Mouse (Mus musculus): ENCODE results near the gene Zfp36l1.
A peak's percentile ranks its signal among the peaks of the same experiment; 100 is the strongest.

The Zfp36l1 gene

DNA sequence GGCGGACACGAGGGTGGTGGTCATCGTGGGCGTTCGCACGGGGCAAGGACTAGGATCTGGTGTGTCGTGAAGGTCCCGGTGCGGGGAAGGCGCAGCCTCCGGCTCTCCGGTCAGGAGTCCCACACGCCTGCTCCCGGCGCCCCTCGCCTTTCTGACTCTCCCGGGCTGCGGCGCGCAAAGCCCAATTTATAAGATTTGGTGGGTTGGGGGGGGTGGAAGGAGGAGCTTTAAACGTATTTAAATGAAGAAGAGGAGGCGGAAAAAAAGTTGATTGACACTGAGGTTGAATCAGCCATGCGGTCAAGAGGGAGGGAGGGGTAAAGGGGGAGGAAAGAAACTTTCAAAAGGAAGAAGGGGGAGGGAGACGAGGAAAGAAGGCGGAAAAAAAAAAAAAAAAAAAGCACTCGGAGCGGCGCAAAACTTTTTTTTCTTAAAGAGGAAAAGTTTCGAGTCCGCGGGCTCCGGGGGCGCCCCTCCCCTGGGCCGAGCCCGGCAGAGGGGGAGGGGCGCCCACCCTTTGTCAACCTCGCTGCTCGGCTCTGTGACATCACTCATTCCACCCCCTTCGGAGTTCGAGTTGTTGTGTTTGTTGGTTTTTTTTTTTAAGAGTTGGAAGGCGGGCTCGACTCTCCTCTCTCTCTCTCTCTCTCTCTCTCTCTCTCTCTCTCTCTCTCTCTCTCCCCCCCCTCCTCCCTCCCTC, at the start of gene Zfp36l1:
Zfp36l1 (minus strand) TSS at position 162 of the 700 bp plus-strand sequence.
- DNase-seq: peak; percentile 97

- DNase-seq: no peak
Measured at GRCm38 (mm10) chr12:80162448-80162847, 49.6 kb upstream of the Zfp36l1 start.

- DNase-seq: no peak
Measured at GRCm38 (mm10) chr12:80157675-80158074, 44.9 kb upstream of the Zfp36l1 start.

DNA sequence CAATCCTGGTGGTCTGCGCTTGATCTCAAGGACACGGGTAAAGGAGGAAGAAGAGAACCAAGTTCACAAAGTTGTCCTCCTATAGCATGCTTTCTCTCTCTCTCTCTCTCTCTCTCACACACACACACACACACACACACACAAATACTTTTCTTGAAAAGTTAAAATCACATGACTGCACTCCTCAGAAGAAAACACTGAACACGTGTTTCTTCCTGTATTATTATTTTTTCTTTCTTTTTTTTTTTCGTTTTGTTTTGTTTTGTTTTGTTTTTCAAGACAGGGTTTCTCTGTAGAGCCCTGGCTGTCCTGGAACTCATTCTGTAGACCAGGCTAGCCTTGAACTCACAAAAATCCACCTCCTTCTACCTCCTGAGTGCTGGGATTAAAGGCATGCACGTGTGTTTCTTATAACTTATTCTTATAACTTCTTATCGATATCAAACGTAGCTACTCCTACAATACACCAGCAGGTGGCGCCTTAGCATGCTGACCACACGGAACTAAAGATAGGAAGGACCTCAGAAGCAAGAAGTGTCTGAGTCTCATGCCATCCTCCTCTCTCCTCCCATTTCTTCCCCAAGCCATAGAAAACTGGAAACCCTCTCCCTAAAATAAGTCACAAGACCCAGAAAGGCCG, 41.0 kb upstream of the Zfp36l1 start:
- DNase-seq: peak; percentile 57

GRCm38 (mm10) chr12:80153078-80153477, 40.3 kb upstream of the Zfp36l1 start:
- DNase-seq: no peak

GRCm38 (mm10) chr12:80151821-80152220, 39.0 kb upstream of the Zfp36l1 start:
- DNase-seq: no peak

- DNase-seq: peak; percentile 47
Measured at GRCm38 (mm10) chr12:80150624-80151023, 37.8 kb upstream of the Zfp36l1 start.

- no peak for DNase-seq
Measured at GRCm38 (mm10) chr12:80147563-80148214, 34.9 kb upstream of the Zfp36l1 start.

DNA sequence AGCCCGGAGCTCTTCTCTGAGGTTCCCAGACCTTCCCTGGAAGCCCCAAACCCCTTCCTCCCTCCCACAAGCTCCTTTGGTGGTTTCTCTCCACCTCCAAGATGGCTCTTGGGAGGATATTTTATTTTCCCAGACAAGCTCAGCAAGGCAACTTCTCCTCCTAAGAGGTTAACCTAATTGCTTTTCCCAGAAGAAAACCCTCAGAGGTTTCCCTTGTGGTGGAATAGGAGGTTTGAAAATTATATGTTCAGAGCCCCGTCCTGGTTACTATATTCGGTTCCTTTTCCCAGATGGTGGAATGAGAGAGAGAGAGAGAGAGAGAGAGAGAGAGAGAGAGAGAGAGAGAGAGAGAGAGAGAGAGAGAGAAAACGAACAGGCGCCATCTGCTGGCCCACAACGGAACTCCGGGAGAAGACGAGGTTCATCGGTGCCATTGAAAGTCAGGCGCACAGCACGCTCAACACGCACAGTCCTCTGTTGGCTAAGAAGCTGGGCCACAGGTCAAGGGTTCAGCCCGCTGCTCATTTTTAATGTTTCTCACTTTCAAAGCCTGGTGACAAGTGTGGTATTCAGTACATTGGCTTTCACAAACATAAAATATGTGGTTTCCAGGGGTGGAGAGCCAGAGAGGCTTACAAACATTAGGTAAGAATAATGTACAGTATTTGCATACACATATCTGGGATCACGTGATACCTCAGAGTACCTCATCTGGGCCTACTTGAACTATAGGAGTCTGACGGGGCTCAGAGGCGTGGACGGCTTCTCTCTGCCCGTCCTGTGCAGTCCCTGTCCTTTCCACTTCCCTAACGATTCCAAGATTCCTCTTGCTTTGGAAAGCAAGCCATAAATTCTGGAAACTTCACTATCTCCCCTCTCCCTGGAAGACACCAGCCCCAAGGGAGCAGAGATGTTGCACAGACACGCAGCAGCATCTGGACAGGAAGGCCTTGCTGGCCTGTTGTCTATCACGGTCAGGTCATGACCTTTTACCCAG, 33.7 kb upstream of the Zfp36l1 start:
- peak; percentile 79 for DNase-seq

DNA sequence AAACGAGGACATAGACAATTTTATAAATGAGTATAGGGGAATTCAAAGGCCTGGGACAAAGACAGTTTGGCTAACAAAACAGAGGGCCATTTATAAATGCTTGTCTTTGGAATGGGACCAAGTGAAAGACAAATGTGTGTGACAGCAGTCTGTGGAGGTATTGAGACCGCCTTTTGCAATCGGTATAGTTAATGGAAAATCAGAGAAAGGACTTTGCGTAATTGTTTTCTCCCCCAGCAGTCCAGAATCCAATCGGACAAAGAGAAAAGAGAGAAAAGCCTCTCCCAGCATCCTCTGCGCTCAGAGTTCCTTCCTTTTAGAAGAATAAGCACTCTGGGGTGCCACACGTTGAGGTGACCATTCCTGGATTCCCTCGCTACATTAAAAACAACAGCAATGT, 32.6 kb upstream of the Zfp36l1 start:
- DNase-seq: no peak

DNA sequence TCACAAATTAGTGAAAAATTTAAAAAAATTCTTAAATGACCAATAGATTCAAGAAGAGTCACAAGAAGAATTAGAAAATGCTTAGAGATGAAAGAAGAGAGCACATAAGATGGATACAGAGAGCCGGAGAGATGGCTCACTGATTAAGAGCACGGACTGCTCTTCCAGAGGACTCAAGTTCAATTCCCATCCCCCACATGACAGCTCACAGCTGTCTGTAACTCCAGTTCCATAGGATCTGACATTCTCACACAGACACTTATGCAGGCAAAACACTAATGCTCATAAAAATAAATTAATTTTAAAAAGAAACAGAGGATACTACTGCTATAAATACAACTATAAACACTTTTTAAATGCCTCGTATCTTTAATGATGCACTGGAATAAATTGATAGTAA, 32.0 kb upstream of the Zfp36l1 start:
- no peak for DNase-seq

DNA sequence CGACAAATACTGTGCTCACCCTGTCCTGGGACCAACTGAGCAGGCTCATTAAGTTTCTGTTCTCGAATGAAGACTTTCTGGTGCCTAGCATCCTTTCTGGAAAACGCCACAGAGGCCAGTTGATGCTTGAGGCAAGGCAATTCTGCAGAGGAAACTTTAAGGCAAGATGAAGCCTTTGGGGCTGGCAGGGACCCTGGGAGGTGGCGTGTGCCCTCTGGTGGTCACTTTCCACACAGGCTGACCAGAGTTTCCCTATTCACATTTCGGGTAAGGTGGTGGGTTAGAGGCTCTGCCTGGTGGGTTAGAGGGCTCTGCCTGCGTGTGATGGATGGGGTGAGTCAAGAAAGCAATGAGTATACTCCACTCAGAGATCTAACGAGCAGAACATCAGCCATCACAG, 28.7 kb upstream of the Zfp36l1 start:
- peak; percentile 68 for DNase-seq

- no peak for DNase-seq
Measured at GRCm38 (mm10) chr12:80141011-80141410, 28.2 kb upstream of the Zfp36l1 start.

GRCm38 (mm10) chr12:80137744-80138143, 24.9 kb upstream of the Zfp36l1 start:
- DNase-seq: no peak

DNA sequence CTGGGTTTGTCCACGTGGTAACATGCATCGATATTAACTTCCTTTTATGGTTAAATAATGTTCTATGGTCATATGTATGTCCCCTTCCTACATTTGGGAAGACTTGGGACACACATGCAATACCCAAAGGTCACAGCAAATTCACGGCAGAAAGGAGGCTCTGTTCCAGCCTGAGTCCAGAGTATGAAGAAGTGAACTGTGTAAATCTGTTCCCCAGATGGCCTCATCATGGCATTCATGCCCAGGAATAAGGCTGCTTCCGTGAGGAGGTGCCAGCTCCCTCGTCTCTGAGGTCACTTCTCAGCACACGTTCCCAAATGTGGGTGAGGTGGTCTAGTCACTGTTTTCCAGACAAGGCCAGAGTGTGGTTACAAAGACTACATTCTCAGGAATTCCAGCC, 24.4 kb upstream of the Zfp36l1 start:
- no peak for DNase-seq

- DNase-seq: no peak
Measured at GRCm38 (mm10) chr12:80136264-80136930, 23.6 kb upstream of the Zfp36l1 start.

DNA sequence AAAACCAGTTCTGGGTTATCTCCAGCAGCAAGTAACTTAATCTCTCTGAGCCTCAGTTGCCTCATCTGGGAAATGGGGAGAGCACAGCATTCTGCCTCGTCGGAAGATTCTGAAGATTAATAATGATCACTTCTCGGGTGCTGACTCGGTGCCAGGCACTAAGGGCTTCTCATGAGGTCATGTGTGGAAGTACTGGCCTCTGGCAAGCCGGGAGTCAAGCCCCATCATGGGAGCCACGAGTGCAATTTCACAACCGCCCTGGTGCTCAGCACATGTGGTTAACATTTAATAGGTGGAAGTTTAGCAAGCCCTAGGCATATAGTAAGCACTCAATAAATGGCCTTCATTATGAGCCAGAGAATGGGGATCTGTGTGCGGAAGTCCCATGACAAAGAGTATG, 22.4 kb upstream of the Zfp36l1 start:
- DNase-seq: no peak

DNA sequence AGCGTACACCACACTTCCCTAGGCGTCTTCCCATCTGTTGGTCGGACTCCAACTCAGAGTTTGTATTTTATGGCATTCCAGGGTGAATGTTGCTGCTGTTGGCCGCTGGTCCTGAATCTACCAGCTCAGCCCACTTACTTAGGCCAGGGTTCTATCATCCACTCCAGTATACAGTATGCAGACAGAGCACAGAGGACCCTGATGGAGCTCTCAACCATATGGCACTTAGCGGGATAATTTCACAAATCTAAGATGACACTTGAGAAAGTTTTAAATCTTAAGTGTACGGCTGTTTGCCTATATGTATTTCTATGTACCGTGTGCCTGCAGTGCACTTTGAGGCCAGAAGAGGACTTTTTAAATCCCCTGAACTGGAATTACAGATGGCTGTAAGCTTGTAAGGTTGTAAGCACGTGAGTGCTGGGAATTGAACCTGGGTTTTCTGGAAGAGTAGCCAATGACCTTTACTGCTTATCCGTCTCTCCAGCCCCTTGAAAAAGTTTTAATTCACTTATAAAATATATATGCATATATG, 20.3 kb upstream of the Zfp36l1 start:
- no peak for DNase-seq

DNA sequence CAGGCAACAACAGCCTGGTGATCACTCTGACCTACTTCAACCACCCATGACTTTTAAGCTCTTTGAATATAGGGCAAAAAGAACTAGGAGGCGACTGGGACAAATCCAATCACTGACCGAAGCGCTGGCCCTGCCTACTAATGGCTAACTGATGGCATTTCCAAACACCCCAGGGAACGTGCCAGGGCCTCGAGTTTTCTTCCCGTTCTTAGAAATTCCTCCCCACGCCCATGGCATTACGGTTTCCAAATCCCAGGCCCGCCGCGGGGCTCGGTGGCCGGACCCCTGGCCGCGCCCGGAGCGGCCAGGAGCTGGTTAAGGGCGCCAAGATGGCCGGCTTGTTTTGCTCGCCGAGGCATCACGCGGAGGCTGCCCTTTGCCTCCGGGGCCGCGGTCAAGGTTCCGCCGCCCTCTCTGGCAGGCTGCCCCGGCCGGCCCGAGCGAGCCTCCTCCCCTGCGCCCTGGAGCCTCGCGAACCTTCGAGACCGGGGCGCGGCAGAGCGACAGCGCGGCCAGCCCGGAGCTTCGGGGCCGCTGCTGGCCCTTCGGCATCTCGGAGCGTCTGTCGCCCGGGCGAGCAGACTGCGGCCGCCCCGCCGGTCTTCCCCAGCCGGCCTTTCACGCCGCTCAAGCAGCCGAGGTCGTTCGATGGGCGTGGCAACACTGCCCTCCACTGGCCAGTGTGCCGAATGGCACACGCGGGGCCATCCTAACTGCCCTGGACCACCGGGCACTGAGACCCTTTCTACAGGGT, 19.6 kb upstream of the Zfp36l1 start:
- peak; percentile 97 for DNase-seq

- DNase-seq: peak; percentile 51
Measured at GRCm38 (mm10) chr12:80131359-80132249, 18.8 kb upstream of the Zfp36l1 start.

Data from kidney, adult 18-20 months (tissue).